In genomic region chr2:104332707-104333106, GRCm38 (mm10) we compare ENCODE assay signal across 26 mouse cellular contexts.
DNase-seq lines count a peak whose midpoint lies in the region; ATAC-seq and TF ChIP-seq lines count a peak whose summit lies in the region.
"Had no signal": no experiment of that assay in that cellular context is flagged by ENCODE, and none has a peak within 500 bp of the region (broad histone marks: within the 10 kb centered on the region; RNA-seq: fewer than 3 reads in every experiment).

No protein-coding gene starts in this region.

- H3K4me3 ChIP-seq in limb, embryonic 12.5 days (replicated peaks): no peak overlapping the region
- no peak overlapping the region for H3K4me3 ChIP-seq in limb, embryonic 10.5 days
- H3K4me3 ChIP-seq in cortical plate, adult 2 months (ENCODE audit: insufficient read depth, low read length): no peak overlapping the region
- no peak overlapping the region for H3K4me3 ChIP-seq in limb, embryonic 13.5 days
- H3K4me3 ChIP-seq: forebrain, embryonic 10.5 days; forebrain, embryonic 13.5 days; heart, embryonic 12.5 days; heart, embryonic 15.5 days; hindbrain, embryonic 10.5 days; hindbrain, embryonic 13.5 days had no signal

- no peak overlapping the region for H3K9ac ChIP-seq in limb, embryonic 12.5 days (replicated peaks)
- no peak overlapping the region for H3K9ac ChIP-seq in limb, embryonic 13.5 days
- H3K9ac ChIP-seq: forebrain, embryonic 13.5 days; heart, embryonic 12.5 days; heart, embryonic 15.5 days; hindbrain, embryonic 13.5 days had no signal

- no peaks in the 10 kb centered on the region for H3K36me3 ChIP-seq in limb, embryonic 12.5 days
- H3K36me3 ChIP-seq in limb, embryonic 10.5 days: no peaks in the 10 kb centered on the region
- no peaks in the 10 kb centered on the region for H3K36me3 ChIP-seq in limb, embryonic 13.5 days
- H3K36me3 ChIP-seq: forebrain, embryonic 10.5 days; heart, embryonic 12.5 days; heart, embryonic 15.5 days; hindbrain, embryonic 10.5 days; hindbrain, embryonic 13.5 days had no signal

- peaks cover 28% of the 10 kb centered on the region for H3K4me1 ChIP-seq in limb, embryonic 12.5 days (replicated peaks)
- H3K4me1 ChIP-seq in limb, embryonic 10.5 days: peaks cover 20% of the 10 kb centered on the region
- H3K4me1 ChIP-seq in cortical plate, adult 2 months (ENCODE audit: control insufficient read depth, insufficient read depth, low read length): peaks cover 17% of the 10 kb centered on the region
- H3K4me1 ChIP-seq in limb, embryonic 13.5 days: peaks cover 23% of the 10 kb centered on the region
- H3K4me1 ChIP-seq: heart, embryonic 12.5 days; heart, embryonic 15.5 days; hindbrain, embryonic 10.5 days had no signal

- no peak for TF ChIP-seq CTCF in cortical plate, adult 2 months (IDR thresholded peaks at IDR 0.05; ENCODE audit: extremely low read depth, insufficient read depth, low read length)

- no peak overlapping the region for H3K4me2 ChIP-seq in limb, embryonic 12.5 days
- H3K4me2 ChIP-seq in limb, embryonic 13.5 days (replicated peaks): no peak overlapping the region
- H3K4me2 ChIP-seq: forebrain, embryonic 13.5 days; heart, embryonic 12.5 days; heart, embryonic 15.5 days; hindbrain, embryonic 13.5 days had no signal

- H3K27me3 ChIP-seq in limb, embryonic 12.5 days: 0 out of 2 replicates have a peak, but pooled peaks cover 4% of the 10 kb centered on the region
- no peaks in the 10 kb centered on the region for H3K27me3 ChIP-seq in limb, embryonic 10.5 days (ENCODE audit: low read depth, poor library complexity, severe bottlenecking)
- H3K27me3 ChIP-seq in limb, embryonic 13.5 days: peaks cover 7% of the 10 kb centered on the region; the same call in 1 of the 2 replicates
- H3K27me3 ChIP-seq: forebrain, embryonic 13.5 days; heart, embryonic 12.5 days; heart, embryonic 15.5 days; hindbrain, embryonic 13.5 days had no signal

- no peak overlapping the region for H3K27ac ChIP-seq in limb, embryonic 12.5 days
- no peak overlapping the region for H3K27ac ChIP-seq in limb, embryonic 10.5 days
- 0 out of 2 replicates have a peak overlapping the region, but pooled peaks have one; percentile 37 for H3K27ac ChIP-seq in cortical plate, adult 2 months (ENCODE audit: insufficient read depth, low read length)
- H3K27ac ChIP-seq in limb, embryonic 13.5 days: no peak overlapping the region
- H3K27ac ChIP-seq: forebrain, embryonic 10.5 days; forebrain, embryonic 13.5 days; heart, embryonic 15.5 days; hindbrain, embryonic 10.5 days; hindbrain, embryonic 13.5 days had no signal

- no peak for DNase-seq in limb, embryonic 10.5 days (ENCODE audit: low spot score)
- no peak for DNase-seq in heart, adult 18-20 months
- DNase-seq: adrenal gland, postnatal 10 days; adrenal gland, postnatal 36 days; cerebellum, adult 2 months; cerebellum, adult 9-11 months; cerebellum, postnatal 36 days; gastrocnemius, postnatal 10 days; gastrocnemius, postnatal 36 days; heart, adult 11 months; heart, postnatal 10 days; heart, postnatal 36 days had no signal

- H3K9me3 ChIP-seq in limb, embryonic 12.5 days: no peaks in the 10 kb centered on the region
- no peaks in the 10 kb centered on the region for H3K9me3 ChIP-seq in limb, embryonic 10.5 days (replicated peaks)
- no peaks in the 10 kb centered on the region for H3K9me3 ChIP-seq in limb, embryonic 13.5 days
- H3K9me3 ChIP-seq: forebrain, embryonic 10.5 days; forebrain, embryonic 13.5 days; heart, embryonic 12.5 days; heart, embryonic 15.5 days; hindbrain, embryonic 10.5 days; hindbrain, embryonic 13.5 days had no signal

- WGBS in limb, embryonic 12.5 days: 57% methylated on average over 4 of the region's 4 CpGs
- WGBS in limb, embryonic 10.5 days: 85% methylated on average over 4 of the region's 4 CpGs
- WGBS in limb, embryonic 13.5 days: 42% methylated on average over 4 of the region's 4 CpGs

- ATAC-seq in limb, embryonic 12.5 days (ENCODE audit: insufficient number of reproducible peaks, insufficient read depth, low FRiP score, low TSS enrichment, low read depth): 0 out of 2 replicates have a peak, but pooled peaks have one; percentile 28
- ATAC-seq in limb, embryonic 13.5 days (ENCODE audit: low FRiP score, low read depth): peak; percentile 68; the same call in 1 of the 2 replicates
- ATAC-seq in granulocyte monocyte progenitor cell, adult 5-6 weeks (replicated peaks; ENCODE audit: poor library complexity, severe bottlenecking): no peak
- ATAC-seq: activated CD4-positive, CD25-positive, alpha-beta regulatory T cell, adult 4 months; CD4-positive, CD25-positive, alpha-beta regulatory T cell, adult 4 months; forebrain, embryonic 13.5 days; forebrain, embryonic 16.5 days; hindbrain, embryonic 16.5 days had no signal

- TF ChIP-seq POLR2A in cortical plate, adult 2 months (IDR thresholded peaks at IDR 0.05; ENCODE audit: extremely low read depth, insufficient read depth, low read length): no peak
